Mouse (Mus musculus) thymus, postnatal 0 days (tissue): ENCODE data around the gene Mcm2. TPM values are rescaled to one million over a fixed set of nuclear protein-coding genes. Genes with fewer than 3 reads are reported as not detected.

Source experiments
- polyA plus RNA-seq: library from polyadenylated mRNA; unstranded; fragments of >200 nt; fragmentation: Nextera tagmentation; extraction: Ambion mirVana; gene quantifications from 2 replicates; pipeline ENCODE4 v1.2.1, GENCODE M21; 2015

Gene Mcm2
- polyA plus RNA-seq, 1 experiment from 2014 or later, result 138 TPM

Other genes starting within 250 kb of the Mcm2 start
- gene Mgll, start 174.4 kb downstream of the Mcm2 start, polyA plus RNA-seq, result 49.5 and 52.6 TPM in 2 replicates
- gene Abtb1, start 56.8 kb downstream of the Mcm2 start, polyA plus RNA-seq, result 64.7 and 77.2 TPM in 2 replicates
- 14.1 and 16.9 TPM in 2 replicates for gene Podxl2, start 23.7 kb downstream of the Mcm2 start, polyA plus RNA-seq
- gene Tpra1, start 3.5 kb upstream of the Mcm2 start, polyA plus RNA-seq, result 77.0 and 78.8 TPM in 2 replicates